Mouse (Mus musculus): ENCODE measurements around the gene Olfr1257. TPM values are rescaled to one million over a fixed set of nuclear protein-coding genes. Genes with fewer than 3 reads are reported as not detected.
"Not testable (repeated sequence)": the region's sequence is repeated elsewhere in the genome, so short reads cannot be mapped to it uniquely, and the experiment has no call there.

The Olfr1257 gene
- not detected for total RNA-seq (2021)

GRCm38 (mm10) chr2:89878137-89878536 lies at the start of gene Olfr1257:
Gene Olfr1257, plus strand, starts transcription at chr2:89878437.
- intact Hi-C loops (cut with DNase I), result no loop called here
- no peak for DNase-seq (ENCODE audit: low spot score)

- intact Hi-C loops (cut with DNase I), result no loop called here
- DNase-seq (ENCODE audit: low spot score), result no peak
These were observed 36.8 kb upstream of the Olfr1257 start, which contains the start of gene Olfr1256 for GRCm38 (mm10) chr2:89841455-89841854. Gene Olfr1256, minus strand, starts transcription at chr2:89841555.

DNA sequence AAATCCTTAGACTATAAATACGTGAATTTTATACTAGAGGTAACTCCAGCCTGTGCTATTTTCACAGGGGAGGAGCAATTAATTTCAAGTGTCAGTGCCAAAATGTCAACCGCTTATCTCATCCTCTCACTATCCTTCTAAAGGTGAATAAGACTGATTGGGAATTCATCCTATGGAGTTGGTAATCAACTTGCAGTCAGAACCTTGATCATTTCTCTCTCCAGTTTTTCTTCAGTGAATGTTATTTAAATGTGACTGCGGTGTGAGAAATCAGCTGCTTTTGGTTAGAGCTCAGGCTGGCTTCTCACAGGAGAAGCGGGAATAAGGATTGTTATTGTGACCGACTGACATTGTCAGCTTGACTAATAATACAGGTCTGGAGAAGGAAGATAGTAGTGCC lies 30.1 kb upstream of the Olfr1257 start, which contains the start of gene Olfr48:
Olfr48 (minus strand) TSS at position 101 of the 400 bp plus-strand sequence.
- DNase-seq (ENCODE audit: low spot score), result no peak
- intact Hi-C loops (cut with DNase I), result no loop called here

- no peak for DNase-seq (ENCODE audit: low spot score)
- intact Hi-C loops (cut with DNase I), result no loop called here
These were observed 29.0 kb upstream of the Olfr1257 start for GRCm38 (mm10) chr2:89849230-89849629.

GRCm38 (mm10) chr2:89912616-89913015 lies 34.4 kb downstream of the Olfr1257 start:
- intact Hi-C loops (cut with DNase I); DNase-seq (ENCODE audit: low spot score): not testable (repeated sequence)

GRCm38 (mm10) chr2:89927009-89927408 lies 48.8 kb downstream of the Olfr1257 start, which contains the start of gene Olfr1258:
Gene Olfr1258, plus strand, starts transcription at chr2:89927309.
- no peak for DNase-seq (ENCODE audit: low spot score)
- intact Hi-C loops (cut with DNase I), result no loop called here

Other genes starting within 250 kb of the Olfr1257 start
- gene Olfr1249, start 243.5 kb upstream of the Olfr1257 start, total RNA-seq (2021), result not detected
- not detected for gene Olfr1250, start 217.0 kb upstream of the Olfr1257 start, total RNA-seq (2021)
- gene Olfr1251, start 206.5 kb upstream of the Olfr1257 start, total RNA-seq (2021), result not detected
- not detected for gene Olfr1252, start 153.4 kb upstream of the Olfr1257 start, total RNA-seq (2021)
- not detected for gene Olfr1253, start 121.3 kb upstream of the Olfr1257 start, total RNA-seq (2021)
- gene Olfr1254, start 84.8 kb upstream of the Olfr1257 start, total RNA-seq (2021), result not detected
- not detected for gene Olfr1255, start 66.4 kb upstream of the Olfr1257 start, total RNA-seq (2021)
- gene Olfr1256, start 36.9 kb upstream of the Olfr1257 start, total RNA-seq (2021), result not detected
- not detected for gene Olfr48, start 30.2 kb upstream of the Olfr1257 start, total RNA-seq (2021)
- gene Olfr1258, start 48.9 kb downstream of the Olfr1257 start, total RNA-seq (2021), result not detected
- not detected for gene Olfr1259, start 70.2 kb downstream of the Olfr1257 start, total RNA-seq (2021)
- not detected for gene Olfr1260, start 95.9 kb downstream of the Olfr1257 start, total RNA-seq (2021)
- gene Olfr1261, start 112.8 kb downstream of the Olfr1257 start, total RNA-seq (2021), result not detected
- gene Olfr1262, start 121.7 kb downstream of the Olfr1257 start, total RNA-seq (2021), result not detected
- not detected for gene Olfr1263, start 133.7 kb downstream of the Olfr1257 start, total RNA-seq (2021)
- gene Olfr1264, start 147.1 kb downstream of the Olfr1257 start, total RNA-seq (2021), result not detected
- not detected for gene Olfr1265, start 156.9 kb downstream of the Olfr1257 start, total RNA-seq (2021)
- gene Olfr140, start 185.2 kb downstream of the Olfr1257 start, total RNA-seq (2021), result not detected
- gene Olfr1269, start 243.0 kb downstream of the Olfr1257 start, total RNA-seq (2021), result not detected